Mouse (Mus musculus) hindbrain, embryonic 11.5 days (tissue): ENCODE data around the gene Ccdc71. TPM values are rescaled to one million over a fixed set of nuclear protein-coding genes. Genes with fewer than 3 reads are reported as not detected.

ENCODE experiments used
- ATAC-seq: fragments of 200-750 bp; cut with Nextera tagmentation; 2 replicates; pipeline ENCODE4 v1.8.0; 2017; ENCODE audit warnings: mild to moderate bottlenecking, moderate TSS enrichment, moderate library complexity; ENCODE audit not compliant: low FRiP score
- DNase-seq: peaks from one replicate; pipeline ENCODE4 v3.0.0-alpha.2; 2015; ENCODE audit warnings: low spot score
- H3K27ac ChIP-seq: fragments of 300-500 bp; sonication (generic); 2 replicates; pipeline ENCODE4 v1.5.1; 2014; ENCODE audit warnings: mild to moderate bottlenecking, low read depth, low read length
- H3K27me3 ChIP-seq: fragments of 300-500 bp; sonication (generic); 2 replicates; pipeline ENCODE4 v1.6.1; 2014; ENCODE audit warnings: mild to moderate bottlenecking, low read length, moderate library complexity, mixed read lengths; ENCODE audit not compliant: control insufficient read depth, insufficient read depth
- H3K36me3 ChIP-seq: fragments of 300-500 bp; sonication (generic); 2 replicates; pipeline ENCODE4 v1.6.1; 2014; ENCODE audit warnings: mild to moderate bottlenecking, low read length, moderate library complexity, mixed read lengths; ENCODE audit not compliant: control insufficient read depth, insufficient read depth
- H3K4me1 ChIP-seq: fragments of 300-500 bp; sonication (generic); replicated peaks from 2 replicates; pipeline ENCODE4 v1.6.1; 2014; ENCODE audit warnings: low read length, mixed read lengths; ENCODE audit not compliant: control insufficient read depth, insufficient read depth
- H3K4me2 ChIP-seq: fragments of 300-500 bp; sonication (generic); replicated peaks from 2 replicates; pipeline ENCODE4 v1.6.1; 2014; ENCODE audit warnings: mild to moderate bottlenecking, low read depth, low read length
- H3K4me3 ChIP-seq: fragments of 300-500 bp; sonication (generic); 2 replicates; pipeline ENCODE4 v1.5.1; 2014; ENCODE audit warnings: low read depth, low read length
- H3K9ac ChIP-seq: fragments of 300-500 bp; sonication (generic); 2 replicates; pipeline ENCODE4 v1.6.1; 2014; ENCODE audit warnings: low read depth, low read length
- H3K9me3 ChIP-seq: fragments of 300-500 bp; sonication (generic); 2 replicates; pipeline ENCODE4 v1.6.1; 2016; ENCODE audit warnings: low read length; ENCODE audit not compliant: control insufficient read depth
- WGBS: fragments of 180-500 bp; shearing (Covaris S2); extraction: QIAGEN DNeasy Blood & Tissue Kit; methylation state at CpG from one replicate; pipeline ENCODE4 v1.1.7; 2014; 5-methylcytosine and 5-hydroxymethylcytosine counted together
- polyA plus RNA-seq: library from polyadenylated mRNA; unstranded; fragments of >200 nt; fragmentation: Nextera tagmentation; extraction: Ambion mirVana; gene quantifications from 2 replicates; pipeline ENCODE4 v1.2.1, GENCODE M21; 2014

The Ccdc71 gene
- polyA plus RNA-seq = 44.1 TPM in 2 replicates

GRCm38 (mm10) chr9:108460319-108461178, at the start of gene Ccdc71:
Gene Ccdc71 (plus strand): TSS chr9:108460527.
- Histone ChIP-seq H3K27me3 (no peaks in the 10 kb centered on the region), H3K9ac (peak within 1 kb of the TSS; percentile 91), H3K36me3 (peaks cover 8% of the 10 kb centered on the region; the same call in 1 of the 2 replicates), H3K4me2 (peak within 1 kb of the TSS; percentile 89), H3K4me3 (peak within 1 kb of the TSS; percentile 98), H3K9me3 (no peaks in the 10 kb centered on the region), H3K4me1 (peaks cover 3% of the 10 kb centered on the region; the same call in 1 of the 2 replicates), H3K27ac (peak within 1 kb of the TSS; percentile 76)
- DNase-seq (peak; percentile 94), ATAC-seq (peak; percentile 84)
- under 1% methylated on average over 42 of the region's 52 CpGs for WGBS

GRCm38 (mm10) chr9:108411381-108411942, 48.9 kb upstream of the Ccdc71 start:
- H3K9me3 ChIP-seq = no peaks in the 10 kb centered on the region
- 81% methylated on average over 9 of the region's 9 CpGs for WGBS
- H3K4me3 ChIP-seq = no peak overlapping the region
- H3K27me3 ChIP-seq = no peaks in the 10 kb centered on the region
- no peaks in the 10 kb centered on the region for H3K4me1 ChIP-seq
- H3K36me3 ChIP-seq = no peaks in the 10 kb centered on the region
- H3K4me2 ChIP-seq = no peak overlapping the region
- no peak overlapping the region for H3K9ac ChIP-seq
- ATAC-seq (no peak), DNase-seq (no peak)
- no peak overlapping the region for H3K27ac ChIP-seq

GRCm38 (mm10) chr9:108412221-108412620, 48.1 kb upstream of the Ccdc71 start:
- no peaks in the 10 kb centered on the region for H3K36me3 ChIP-seq

GRCm38 (mm10) chr9:108428384-108428783, 31.9 kb upstream of the Ccdc71 start, which contains the start of gene Ccdc36:
Gene Ccdc36 (minus strand): TSS chr9:108428484.
- no peak within 1 kb of the TSS for H3K4me2 ChIP-seq
- H3K36me3 ChIP-seq = no peaks in the 10 kb centered on the region
- DNase-seq (no peak), ATAC-seq (no peak)
- H3K4me1 ChIP-seq = no peaks in the 10 kb centered on the region
- no peaks in the 10 kb centered on the region for H3K27me3 ChIP-seq
- no peak within 1 kb of the TSS for H3K4me3 ChIP-seq
- H3K9me3 ChIP-seq = no peaks in the 10 kb centered on the region
- no peak within 1 kb of the TSS for H3K9ac ChIP-seq
- no peak within 1 kb of the TSS for H3K27ac ChIP-seq

More at GRCm38 (mm10) chr9:108412221-108412620, 48.1 kb upstream of the Ccdc71 start:
- no peaks in the 10 kb centered on the region for H3K9me3 ChIP-seq
- no peaks in the 10 kb centered on the region for H3K27me3 ChIP-seq
- no peak overlapping the region for H3K27ac ChIP-seq
- H3K4me1 ChIP-seq = no peaks in the 10 kb centered on the region
- DNase-seq (no peak), ATAC-seq (no peak)
- 81% methylated on average over 1 of the region's 1 CpGs for WGBS
- no peak overlapping the region for H3K9ac ChIP-seq
- no peak overlapping the region for H3K4me3 ChIP-seq
- H3K4me2 ChIP-seq = no peak overlapping the region

GRCm38 (mm10) chr9:108431431-108432067, 28.8 kb upstream of the Ccdc71 start:
- 44% methylated on average over 32 of the region's 32 CpGs for WGBS
- Histone ChIP-seq H3K9ac (no peak overlapping the region), H3K27me3 (no peaks in the 10 kb centered on the region), H3K4me3 (peak overlapping the region; percentile 17; the same call in 1 of the 2 replicates), H3K4me1 (no peaks in the 10 kb centered on the region), H3K36me3 (no peaks in the 10 kb centered on the region), H3K9me3 (no peaks in the 10 kb centered on the region), H3K27ac (no peak overlapping the region), H3K4me2 (peak overlapping the region; percentile 32; the same call in 1 of the 2 replicates)
- ATAC-seq = peak; percentile 47; the same call in 1 of the 2 replicates
- DNase-seq = peak; percentile 69

- DNase-seq (no peak), ATAC-seq (no peak)
- no peaks in the 10 kb centered on the region for H3K27me3 ChIP-seq
- no peaks in the 10 kb centered on the region for H3K36me3 ChIP-seq
- no peaks in the 10 kb centered on the region for H3K4me1 ChIP-seq
- H3K4me3 ChIP-seq = no peak within 1 kb of the TSS
- H3K27ac ChIP-seq = no peak within 1 kb of the TSS
- H3K9me3 ChIP-seq = no peaks in the 10 kb centered on the region
- WGBS = 25% methylated on average over 3 of the region's 3 CpGs
- no peak within 1 kb of the TSS for H3K4me2 ChIP-seq
- no peak within 1 kb of the TSS for H3K9ac ChIP-seq
Measured at GRCm38 (mm10) chr9:108436182-108436581, 24.1 kb upstream of the Ccdc71 start, which contains the start of gene BC048562. Gene BC048562 (plus strand): TSS chr9:108436482.

GRCm38 (mm10) chr9:108439176-108439575, 21.2 kb upstream of the Ccdc71 start:
- no peak for DNase-seq
- no peaks in the 10 kb centered on the region for H3K4me1 ChIP-seq
- no peak overlapping the region for H3K4me2 ChIP-seq
- H3K9me3 ChIP-seq = no peaks in the 10 kb centered on the region
- no peaks in the 10 kb centered on the region for H3K36me3 ChIP-seq
- no peak overlapping the region for H3K9ac ChIP-seq
- no peaks in the 10 kb centered on the region for H3K27me3 ChIP-seq
- no peak overlapping the region for H3K4me3 ChIP-seq
- no peak overlapping the region for H3K27ac ChIP-seq
- ATAC-seq = no peak
- WGBS = 86% methylated on average over 6 of the region's 6 CpGs

GRCm38 (mm10) chr9:108440485-108440884, 19.8 kb upstream of the Ccdc71 start:
- H3K27ac ChIP-seq = no peak overlapping the region
- H3K4me3 ChIP-seq = no peak overlapping the region
- WGBS = 84% methylated on average over 5 of the region's 5 CpGs
- no peak for ATAC-seq
- H3K4me2 ChIP-seq = no peak overlapping the region
- DNase-seq = no peak
- H3K9me3 ChIP-seq = no peaks in the 10 kb centered on the region
- no peaks in the 10 kb centered on the region for H3K36me3 ChIP-seq
- H3K9ac ChIP-seq = no peak overlapping the region
- no peaks in the 10 kb centered on the region for H3K4me1 ChIP-seq
- no peaks in the 10 kb centered on the region; the same call in 1 of the 2 replicates for H3K27me3 ChIP-seq
